Mouse (Mus musculus) ES-E14 (cell line): Measurements from ENCODE around the gene Olfr456.

Source experiments
- HCFC1 ChIP-seq: IDR thresholded peaks from 2 replicates; pipeline ENCODE4 v1.6.1; 2012; ENCODE audit warnings: low read length, inconsistent platforms, borderline replicate concordance; ENCODE audit not compliant: insufficient read depth
- ZC3H11A ChIP-seq: IDR thresholded peaks from 2 replicates; pipeline ENCODE4 v1.6.1; 2012; ENCODE audit warnings: low read depth, mild to moderate bottlenecking, inconsistent platforms, low read length, borderline replicate concordance

- TF ChIP-seq ZC3H11A: no peak
- no peak for TF ChIP-seq HCFC1
These were observed 45.6 kb downstream of the Olfr456 start for GRCm38 (mm10) chr6:42441395-42441794.
